Mouse (Mus musculus) limb, embryonic 11.5 days (tissue): ENCODE data around the gene Cdk8. TPM values are rescaled to one million over a fixed set of nuclear protein-coding genes. Genes with fewer than 3 reads are reported as not detected.

Experiments used
- ATAC-seq: fragments of 200-750 bp; cut with Nextera tagmentation; 2 replicates; pipeline ENCODE4 v1.8.0; 2017; ENCODE audit warnings: low read depth; ENCODE audit not compliant: insufficient number of reproducible peaks, low FRiP score, low TSS enrichment
- DNase-seq: peaks from one replicate; pipeline ENCODE4 v3.0.0-alpha.2; 2015; ENCODE audit warnings: low spot score
- H3K27ac ChIP-seq: fragments of 300-500 bp; sonication (generic); replicated peaks from 2 replicates; pipeline ENCODE4 v1.5.1; 2014; ENCODE audit warnings: low read depth, mild to moderate bottlenecking, low read length
- H3K27me3 ChIP-seq: fragments of 300-500 bp; sonication (generic); 2 replicates; pipeline ENCODE4 v1.6.1; 2014; ENCODE audit warnings: mild to moderate bottlenecking, low read length, mixed read lengths; ENCODE audit not compliant: control insufficient read depth, insufficient read depth
- H3K36me3 ChIP-seq: fragments of 300-500 bp; sonication (generic); 2 replicates; pipeline ENCODE4 v1.6.1; 2014; ENCODE audit warnings: mild to moderate bottlenecking, low read length, moderate library complexity, mixed read lengths; ENCODE audit not compliant: control insufficient read depth, insufficient read depth
- H3K4me1 ChIP-seq: fragments of 300-500 bp; sonication (generic); 2 replicates; pipeline ENCODE4 v1.6.1; 2014; ENCODE audit warnings: low read length, mixed read lengths; ENCODE audit not compliant: control insufficient read depth, insufficient read depth
- H3K4me2 ChIP-seq: fragments of 300-500 bp; sonication (generic); 2 replicates; pipeline ENCODE4 v1.6.1; 2014; ENCODE audit warnings: low read depth, mild to moderate bottlenecking, moderate library complexity; ENCODE audit not compliant: severe bottlenecking
- H3K4me3 ChIP-seq: fragments of 300-500 bp; sonication (generic); 2 replicates; pipeline ENCODE4 v1.5.1; 2014; ENCODE audit warnings: low read depth, low read length
- H3K9ac ChIP-seq: fragments of 300-500 bp; sonication (generic); 2 replicates; pipeline ENCODE4 v1.6.1; 2014; ENCODE audit warnings: mild to moderate bottlenecking, low read length
- H3K9me3 ChIP-seq: fragments of 300-500 bp; sonication (generic); 2 replicates; pipeline ENCODE4 v1.6.1; 2016; ENCODE audit warnings: low read length; ENCODE audit not compliant: control insufficient read depth
- WGBS: fragments of 180-500 bp; shearing (Covaris S2); extraction: QIAGEN DNeasy Blood & Tissue Kit; methylation state at CpG from one replicate; pipeline ENCODE4 v1.1.7; 2014; 5-methylcytosine and 5-hydroxymethylcytosine counted together
- polyA plus RNA-seq: library from polyadenylated mRNA; unstranded; fragments of >200 nt; fragmentation: Nextera tagmentation; extraction: Ambion mirVana; gene quantifications from 2 replicates; pipeline ENCODE4 v1.2.1, GENCODE M21; 2014

The Cdk8 gene
- polyA plus RNA-seq, 1 experiment from 2014 or later = 36.1 TPM

DNA sequence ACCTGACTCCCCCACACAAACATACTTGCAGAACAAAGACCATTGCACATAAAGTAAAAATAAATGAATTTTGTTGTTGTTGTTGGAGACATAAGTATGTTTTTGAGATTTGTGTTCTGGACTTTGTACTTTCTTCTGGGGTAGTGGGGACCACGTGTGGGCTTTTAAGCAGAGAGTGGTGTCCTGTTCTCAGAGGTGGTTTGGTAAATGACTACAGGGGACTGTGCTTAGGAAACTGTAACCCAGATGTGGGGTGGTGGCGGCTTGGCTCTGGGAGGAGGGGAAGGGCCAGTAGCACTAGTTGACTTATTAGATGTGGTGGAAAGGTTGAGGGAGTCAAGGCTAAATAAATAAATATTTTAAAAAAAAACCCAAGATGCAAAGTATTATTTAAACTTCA is 9.7 kb downstream of the Cdk8 start:
- WGBS = 92% methylated on average over 2 of the region's 2 CpGs
- ATAC-seq (no peak), DNase-seq (no peak)
- Histone ChIP-seq H3K27me3 (no peaks in the 10 kb centered on the region), H3K4me3 (no peak overlapping the region), H3K9ac (no peak overlapping the region), H3K4me2 (no peak overlapping the region), H3K4me1 (no peaks in the 10 kb centered on the region), H3K36me3 (no peaks in the 10 kb centered on the region; the same call in 1 of the 2 replicates), H3K9me3 (no peaks in the 10 kb centered on the region), H3K27ac (no peak overlapping the region)

DNA sequence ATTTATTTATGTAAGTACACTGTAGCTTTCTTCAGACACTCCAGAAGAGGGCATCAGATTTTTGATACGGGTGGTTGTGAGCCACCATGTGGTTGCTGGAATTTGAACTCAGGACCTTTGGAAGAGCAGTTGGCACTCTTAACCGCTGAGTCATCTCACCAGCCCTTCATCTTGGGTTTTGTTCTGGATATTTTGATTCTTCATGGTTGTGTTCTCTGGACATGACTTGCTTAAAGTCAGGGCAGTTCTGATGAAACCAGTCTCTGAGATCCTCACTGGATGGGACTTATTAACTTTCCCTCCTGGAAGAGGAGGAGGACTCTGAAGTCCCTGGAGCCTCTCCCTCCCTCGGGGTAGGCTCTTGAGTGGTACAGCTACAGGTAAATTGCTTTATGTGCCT is 10.2 kb downstream of the Cdk8 start:
- WGBS = 94% methylated on average over 3 of the region's 3 CpGs
- ATAC-seq = no peak
- no peak overlapping the region for H3K27ac ChIP-seq

DNA sequence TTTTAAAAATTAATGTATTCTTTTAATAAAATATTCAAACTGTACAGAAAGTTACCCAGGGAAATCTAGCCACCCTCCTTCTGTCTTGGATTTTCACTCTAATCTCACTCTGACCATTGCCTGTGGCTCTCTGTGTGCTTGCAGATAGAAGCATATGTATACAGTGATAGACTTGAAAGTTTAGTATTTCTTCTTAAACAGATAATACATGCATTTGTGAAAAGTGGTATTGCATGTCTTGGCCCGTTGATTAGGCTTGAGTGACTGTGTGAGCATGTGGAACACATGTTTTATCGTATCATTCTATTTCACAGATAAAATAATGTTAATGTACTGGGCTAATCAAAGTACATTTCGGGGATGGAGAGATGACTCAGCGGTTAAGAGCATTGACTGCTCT is 14.2 kb downstream of the Cdk8 start:
- Histone ChIP-seq H3K9ac (no peak overlapping the region), H3K36me3 (no peaks in the 10 kb centered on the region), H3K4me1 (no peaks in the 10 kb centered on the region), H3K27ac (no peak overlapping the region), H3K4me2 (no peak overlapping the region), H3K4me3 (no peak overlapping the region), H3K9me3 (no peaks in the 10 kb centered on the region), H3K27me3 (no peaks in the 10 kb centered on the region)
- 96% methylated on average over 4 of the region's 4 CpGs for WGBS
- DNase-seq = no peak
- ATAC-seq = no peak

More for the DNA sequence above, 10.2 kb downstream of the Cdk8 start:
- Histone ChIP-seq H3K36me3 (no peaks in the 10 kb centered on the region), H3K4me3 (no peak overlapping the region), H3K4me2 (no peak overlapping the region), H3K4me1 (no peaks in the 10 kb centered on the region), H3K9me3 (no peaks in the 10 kb centered on the region), H3K9ac (no peak overlapping the region), H3K27me3 (no peaks in the 10 kb centered on the region)
- DNase-seq = no peak

DNA sequence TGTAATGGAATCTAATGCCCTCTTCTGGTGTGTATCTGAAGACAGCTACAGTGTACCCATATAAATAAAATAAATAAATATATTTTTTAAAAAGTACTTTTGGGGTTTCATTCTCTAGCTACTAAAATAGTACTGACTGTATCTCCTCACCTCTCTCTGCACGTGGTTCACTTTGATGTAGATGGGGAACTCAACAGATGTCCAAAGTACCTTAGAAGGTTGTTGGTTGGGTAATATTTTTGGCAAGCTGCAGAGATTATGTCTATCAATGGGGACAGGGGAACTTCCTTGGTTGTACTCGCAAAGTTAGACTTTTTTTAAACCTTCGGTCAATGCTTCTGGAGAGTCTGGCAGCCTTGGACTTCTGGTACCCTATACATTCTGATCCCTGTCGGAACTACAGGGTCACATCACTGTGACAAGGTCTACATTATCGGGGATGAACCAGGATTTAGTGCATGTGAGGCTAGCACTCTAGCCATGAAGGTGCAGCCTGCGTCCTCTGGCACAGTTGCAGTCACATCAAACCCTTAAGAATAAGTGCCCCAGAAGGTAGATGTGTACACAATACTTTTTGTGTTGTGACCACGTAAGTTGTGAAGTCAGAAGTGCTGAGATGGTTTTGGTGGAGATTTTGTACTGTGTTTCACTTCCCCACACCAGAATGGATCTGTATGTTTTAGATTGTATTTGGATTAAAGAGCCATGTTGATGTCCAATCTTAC is 14.8 kb downstream of the Cdk8 start:
- H3K9ac ChIP-seq = no peak overlapping the region
- H3K27me3 ChIP-seq = no peaks in the 10 kb centered on the region
- no peak overlapping the region for H3K4me2 ChIP-seq
- no peak overlapping the region for H3K4me3 ChIP-seq
- no peak for DNase-seq
- no peaks in the 10 kb centered on the region for H3K36me3 ChIP-seq
- no peak for ATAC-seq
- H3K4me1 ChIP-seq = no peaks in the 10 kb centered on the region
- 91% methylated on average over 7 of the region's 7 CpGs for WGBS
- no peaks in the 10 kb centered on the region for H3K9me3 ChIP-seq
- H3K27ac ChIP-seq = no peak overlapping the region

DNA sequence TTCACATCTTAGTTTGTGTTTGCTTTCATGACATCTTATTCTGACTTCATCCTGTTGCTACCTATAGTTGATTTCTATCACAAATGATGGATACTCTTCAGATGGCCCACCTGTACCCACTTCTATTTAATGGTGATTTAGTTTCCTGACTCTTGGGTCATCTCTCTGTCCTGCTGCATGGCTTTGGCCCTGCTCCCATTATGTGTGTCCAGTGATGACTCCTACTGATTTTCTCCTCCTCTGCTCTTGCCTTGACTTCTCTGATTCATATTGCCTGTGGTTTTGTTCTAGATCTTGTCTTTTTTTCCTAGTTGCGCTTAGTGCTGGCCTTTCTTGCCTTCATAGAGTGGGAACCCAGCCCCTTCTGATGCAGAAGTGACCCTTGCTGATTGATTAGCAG is 15.4 kb downstream of the Cdk8 start:
- Histone ChIP-seq H3K27me3 (no peaks in the 10 kb centered on the region), H3K9me3 (no peaks in the 10 kb centered on the region), H3K27ac (no peak overlapping the region), H3K4me3 (no peak overlapping the region), H3K36me3 (no peaks in the 10 kb centered on the region), H3K4me1 (no peaks in the 10 kb centered on the region), H3K9ac (no peak overlapping the region), H3K4me2 (no peak overlapping the region)
- DNase-seq (no peak), ATAC-seq (no peak)
- WGBS = 100% methylated on average over 1 of the region's 1 CpGs

DNA sequence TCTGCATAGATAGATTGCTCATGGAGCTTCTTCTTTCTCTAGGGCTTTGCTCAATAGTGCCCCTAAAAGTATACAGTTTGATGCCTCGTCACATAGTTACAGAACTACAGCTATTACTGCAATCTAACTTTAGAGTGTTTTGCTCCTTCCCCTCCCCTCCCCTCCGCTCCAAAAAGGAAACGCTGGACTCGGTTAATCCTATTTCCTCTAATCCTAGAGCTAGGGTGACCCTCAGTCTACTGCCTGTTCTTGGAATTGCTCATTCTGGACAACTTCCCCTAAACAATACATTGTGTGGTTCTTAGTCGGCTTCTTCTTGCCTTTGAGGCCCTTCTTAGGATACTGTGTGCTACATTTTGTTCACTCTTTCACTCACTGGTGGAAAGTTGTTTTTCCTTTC is 16.7 kb downstream of the Cdk8 start:
- no peak overlapping the region for H3K4me2 ChIP-seq
- WGBS = 76% methylated on average over 5 of the region's 5 CpGs

DNA sequence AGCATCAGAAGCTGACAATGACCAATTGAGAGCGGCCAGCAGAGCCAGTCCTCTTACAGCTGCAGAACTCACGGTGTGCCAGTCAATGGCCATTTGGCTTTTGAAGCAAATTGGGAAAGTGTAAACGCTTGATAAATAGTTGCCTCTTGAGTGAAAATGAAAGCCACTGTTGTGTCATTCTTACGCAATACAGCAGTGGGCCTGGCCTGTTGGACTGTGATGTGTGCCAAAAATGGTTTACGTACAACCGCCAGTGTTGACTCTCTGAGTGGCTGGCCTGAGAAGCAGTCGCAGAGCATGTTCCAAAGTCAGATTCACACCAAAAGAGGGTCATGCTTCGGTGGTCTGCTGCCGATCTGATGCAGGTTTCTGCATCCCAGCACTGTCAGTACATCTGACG is 17.7 kb downstream of the Cdk8 start:
- Histone ChIP-seq H3K4me2 (no peak overlapping the region), H3K9me3 (no peaks in the 10 kb centered on the region), H3K36me3 (no peaks in the 10 kb centered on the region), H3K4me1 (no peaks in the 10 kb centered on the region), H3K4me3 (no peak overlapping the region), H3K27me3 (no peaks in the 10 kb centered on the region), H3K9ac (no peak overlapping the region), H3K27ac (no peak overlapping the region)
- ATAC-seq = no peak
- 89% methylated on average over 10 of the region's 10 CpGs for WGBS
- DNase-seq = no peak

More for the DNA sequence above, 16.7 kb downstream of the Cdk8 start:
- Histone ChIP-seq H3K27me3 (no peaks in the 10 kb centered on the region), H3K4me3 (no peak overlapping the region), H3K4me1 (no peaks in the 10 kb centered on the region), H3K27ac (no peak overlapping the region), H3K9me3 (no peaks in the 10 kb centered on the region), H3K36me3 (no peaks in the 10 kb centered on the region), H3K9ac (no peak overlapping the region)
- ATAC-seq (no peak), DNase-seq (no peak)

DNA sequence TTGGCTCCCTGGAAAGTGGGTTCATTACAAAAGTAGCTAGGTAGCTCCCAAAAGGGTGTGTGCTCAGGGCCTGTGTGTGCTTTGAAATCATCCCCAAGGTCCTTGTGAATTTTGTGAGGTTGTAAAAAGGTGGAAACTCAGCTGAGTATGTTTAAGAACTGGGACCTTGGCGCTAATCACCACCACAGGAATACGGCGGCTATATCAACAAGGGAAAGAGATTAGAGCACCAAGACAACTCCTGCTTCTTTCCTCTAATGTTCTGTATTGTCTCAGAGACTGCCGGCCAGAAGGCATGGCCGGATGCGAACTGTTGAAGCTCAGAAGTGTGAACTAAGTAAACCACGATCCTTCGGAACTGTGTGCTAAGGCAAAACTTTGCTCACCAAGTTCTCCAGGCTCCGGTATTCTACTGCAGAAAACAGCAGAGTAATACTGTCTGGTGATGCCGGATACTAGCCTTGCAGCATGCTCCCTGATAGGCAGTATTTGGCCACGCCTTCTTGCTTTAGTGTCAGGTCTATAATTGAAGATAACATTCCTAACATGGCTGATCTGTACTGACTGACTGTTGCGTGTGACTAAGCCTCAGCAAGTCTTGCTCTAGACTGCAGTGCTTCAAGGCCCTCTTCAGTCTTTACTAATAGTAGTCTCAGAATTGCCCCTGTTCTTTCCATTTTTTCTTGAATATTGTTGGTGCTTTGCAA is 19.5 kb downstream of the Cdk8 start:
- no peak for ATAC-seq
- no peak for DNase-seq
- H3K4me3 ChIP-seq = no peak overlapping the region
- H3K36me3 ChIP-seq = no peaks in the 10 kb centered on the region
- H3K9me3 ChIP-seq = no peaks in the 10 kb centered on the region
- H3K27me3 ChIP-seq = no peaks in the 10 kb centered on the region
- H3K4me2 ChIP-seq = no peak overlapping the region
- WGBS = 88% methylated on average over 12 of the region's 12 CpGs
- H3K4me1 ChIP-seq = no peaks in the 10 kb centered on the region
- H3K9ac ChIP-seq = no peak overlapping the region
- no peak overlapping the region for H3K27ac ChIP-seq
